Mouse (Mus musculus) limb, embryonic 14.5 days (tissue): ENCODE results near the gene Ralgapa2. TPM values are rescaled to one million over a fixed set of nuclear protein-coding genes. Genes with fewer than 3 reads are reported as not detected.

Source experiments
- ATAC-seq: fragments of 200-750 bp; cut with Nextera tagmentation; 2 replicates; pipeline ENCODE4 v1.8.0; 2017; ENCODE audit warnings: low read depth, moderate number of reproducible peaks, moderate TSS enrichment; ENCODE audit not compliant: low FRiP score
- DNase-seq: peaks from one replicate; pipeline ENCODE4 v3.0.0-alpha.2; 2015; ENCODE audit warnings: low spot score
- H3K27ac ChIP-seq: fragments of 300-500 bp; sonication (generic); replicated peaks from 2 replicates; pipeline ENCODE4 v1.5.1; 2014; ENCODE audit warnings: low read depth, mild to moderate bottlenecking, low read length, moderate library complexity, mixed read lengths
- H3K27me3 ChIP-seq: fragments of 300-500 bp; sonication (generic); 2 replicates; pipeline ENCODE4 v1.6.1; 2014; ENCODE audit warnings: low read length, mixed read lengths; ENCODE audit not compliant: control insufficient read depth, insufficient read depth
- H3K36me3 ChIP-seq: fragments of 300-500 bp; sonication (generic); 2 replicates; pipeline ENCODE4 v1.6.1; 2014; ENCODE audit warnings: mild to moderate bottlenecking, low read length, moderate library complexity, mixed read lengths; ENCODE audit not compliant: control insufficient read depth, insufficient read depth
- H3K4me1 ChIP-seq: fragments of 300-500 bp; sonication (generic); 2 replicates; pipeline ENCODE4 v1.6.1; 2014; ENCODE audit warnings: antibody characterized with exemption, low read length, mixed read lengths; ENCODE audit not compliant: control insufficient read depth, insufficient read depth
- H3K4me2 ChIP-seq: fragments of 300-500 bp; sonication (generic); replicated peaks from 2 replicates; pipeline ENCODE4 v1.6.1; 2014; ENCODE audit warnings: low read depth, mild to moderate bottlenecking, low read length, moderate library complexity; ENCODE audit not compliant: severe bottlenecking
- H3K4me3 ChIP-seq: fragments of 300-500 bp; sonication (generic); replicated peaks from 2 replicates; pipeline ENCODE4 v1.5.1; 2014; ENCODE audit warnings: low read length
- H3K9ac ChIP-seq: fragments of 300-500 bp; sonication (generic); 2 replicates; pipeline ENCODE4 v1.6.1; 2014; ENCODE audit warnings: mild to moderate bottlenecking, low read depth, low read length, moderate library complexity; ENCODE audit not compliant: severe bottlenecking
- H3K9me3 ChIP-seq: fragments of 300-500 bp; sonication (generic); 2 replicates; pipeline ENCODE4 v1.6.1; 2016; ENCODE audit warnings: low read length; ENCODE audit not compliant: control insufficient read depth
- POLR2A ChIP-seq: fragments of 200-500 bp; IDR thresholded peaks from 2 replicates; pipeline ENCODE4 v1.8.0; 2012; ENCODE audit warnings: inconsistent platforms, mild to moderate bottlenecking, moderate library complexity, borderline replicate concordance; ENCODE audit not compliant: insufficient read depth, insufficient read length; ENCODE audit errors: extremely low read depth
- WGBS: fragments of 180-500 bp; shearing (Covaris S2); extraction: QIAGEN DNeasy Blood & Tissue Kit; methylation state at CpG from one replicate; pipeline ENCODE4 v1.1.7; 2014; 5-methylcytosine and 5-hydroxymethylcytosine counted together
- polyA plus RNA-seq, 2 experiments: library from polyadenylated mRNA; depleted of rRNA in 1 of 2; stranded (reverse) in 1 of 2; unstranded in 1 of 2; fragments of >200 nt; fragmentation: Nextera tagmentation in 1 of 2; extraction: Ambion mirVana in 1 of 2; gene quantifications; 2 replicates each; pipeline versions ENCODE4 v1.2.1 to v1.2.3; 2012 to 2014

The Ralgapa2 gene
- polyA plus RNA-seq, 2 experiments: 4.1 TPM

- H3K27ac ChIP-seq: no peak overlapping the region
- H3K9ac ChIP-seq: no peak overlapping the region
- no peak overlapping the region for H3K4me3 ChIP-seq
- H3K9me3 ChIP-seq: no peaks in the 10 kb centered on the region
- H3K27me3 ChIP-seq: no peaks in the 10 kb centered on the region
- DNase-seq (no peak), ATAC-seq (no peak)
- peaks cover 5% of the 10 kb centered on the region for H3K4me1 ChIP-seq
- H3K36me3 ChIP-seq: no peaks in the 10 kb centered on the region
- TF ChIP-seq POLR2A: no peak
- no peak overlapping the region for H3K4me2 ChIP-seq
Observed at GRCm38 (mm10) chr2:146262966-146263365, 249.2 kb downstream of the Ralgapa2 start.

GRCm38 (mm10) chr2:146262215-146262614 is 249.9 kb downstream of the Ralgapa2 start:
- TF ChIP-seq POLR2A: no peak

GRCm38 (mm10) chr2:146261146-146261545 is 251.0 kb downstream of the Ralgapa2 start:
- H3K27me3 ChIP-seq: no peaks in the 10 kb centered on the region
- no peak for TF ChIP-seq POLR2A
- ATAC-seq (no peak), DNase-seq (no peak)
- peaks cover 5% of the 10 kb centered on the region for H3K4me1 ChIP-seq
- no peak overlapping the region for H3K27ac ChIP-seq
- H3K9ac ChIP-seq: no peak overlapping the region
- WGBS: 59% methylated on average over 4 of the region's 4 CpGs
- H3K9me3 ChIP-seq: no peaks in the 10 kb centered on the region
- H3K4me3 ChIP-seq: no peak overlapping the region
- no peaks in the 10 kb centered on the region for H3K36me3 ChIP-seq
- H3K4me2 ChIP-seq: no peak overlapping the region

More at GRCm38 (mm10) chr2:146262215-146262614, 249.9 kb downstream of the Ralgapa2 start:
- H3K27me3 ChIP-seq: no peaks in the 10 kb centered on the region
- H3K27ac ChIP-seq: no peak overlapping the region
- no peaks in the 10 kb centered on the region for H3K9me3 ChIP-seq
- DNase-seq (no peak), ATAC-seq (no peak)
- H3K4me1 ChIP-seq: peaks cover 5% of the 10 kb centered on the region
- H3K4me2 ChIP-seq: no peak overlapping the region
- no peak overlapping the region for H3K9ac ChIP-seq
- WGBS: 22% methylated on average over 10 of the region's 10 CpGs
- no peaks in the 10 kb centered on the region for H3K36me3 ChIP-seq
- H3K4me3 ChIP-seq: no peak overlapping the region

- ATAC-seq (no peak), DNase-seq (no peak)
- 44% methylated on average over 18 of the region's 18 CpGs for WGBS
- no peak overlapping the region for H3K4me2 ChIP-seq
- H3K4me3 ChIP-seq: no peak overlapping the region
- H3K9ac ChIP-seq: no peak overlapping the region
- H3K36me3 ChIP-seq: no peaks in the 10 kb centered on the region
- no peaks in the 10 kb centered on the region for H3K27me3 ChIP-seq
- no peaks in the 10 kb centered on the region for H3K9me3 ChIP-seq
- H3K27ac ChIP-seq: no peak overlapping the region
- no peak for TF ChIP-seq POLR2A
- peaks cover 5% of the 10 kb centered on the region for H3K4me1 ChIP-seq
Observed at GRCm38 (mm10) chr2:146259787-146260560, 252.2 kb downstream of the Ralgapa2 start.

DNA sequence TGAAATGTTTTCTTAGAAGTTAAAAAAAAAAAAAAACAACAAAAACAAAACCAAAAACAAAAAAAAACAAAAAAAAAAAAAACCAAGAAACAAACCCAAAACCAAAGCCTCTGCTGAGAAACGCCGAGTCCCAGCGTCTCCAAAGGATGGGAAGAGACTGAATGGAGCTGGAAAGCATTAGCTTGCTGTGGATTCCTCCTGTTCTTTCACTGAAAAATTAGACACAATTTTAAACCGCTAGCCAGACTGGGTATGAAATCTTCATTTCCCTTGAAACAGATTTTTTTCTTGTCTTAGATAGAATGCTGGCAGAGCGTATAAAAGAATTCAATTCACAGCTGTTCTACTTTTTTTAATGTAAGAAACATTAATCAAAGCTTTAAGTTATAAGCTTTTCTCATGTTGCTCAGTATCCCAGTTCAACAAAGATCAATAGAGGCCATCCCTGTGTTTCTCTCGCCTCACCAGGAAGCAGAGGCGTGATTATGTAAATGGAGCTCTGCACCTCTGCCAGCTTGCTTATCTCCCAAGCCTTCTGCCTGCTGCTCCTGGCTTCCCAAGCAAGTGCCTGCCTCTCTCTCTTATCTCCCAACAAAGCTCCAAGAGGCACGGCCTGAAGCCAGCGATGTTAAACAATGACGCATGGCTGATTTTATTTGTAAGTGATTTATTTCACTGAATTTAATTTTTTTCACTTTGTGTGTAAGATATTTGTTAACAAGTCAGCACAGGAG is 253.2 kb downstream of the Ralgapa2 start:
- Histone ChIP-seq H3K9me3 (no peaks in the 10 kb centered on the region), H3K9ac (no peak overlapping the region), H3K36me3 (no peaks in the 10 kb centered on the region), H3K4me3 (no peak overlapping the region), H3K4me2 (no peak overlapping the region), H3K4me1 (peaks cover 5% of the 10 kb centered on the region), H3K27ac (no peak overlapping the region), H3K27me3 (no peaks in the 10 kb centered on the region)
- ATAC-seq: no peak
- 47% methylated on average over 10 of the region's 10 CpGs for WGBS
- TF ChIP-seq POLR2A: no peak
- no peak for DNase-seq
